Mouse (Mus musculus): ENCODE results near the gene Pin4.
A peak's percentile ranks its signal among the peaks of the same experiment; 100 is the strongest.

Gene Pin4

GRCm38 (mm10) chrX:102156618-102157422 is 37.6 kb downstream of the Pin4 start, which contains the start of gene Ercc6l:
Gene Ercc6l (minus strand): TSS chrX:102157091.
- peak; percentile 61 for DNase-seq (ENCODE audit: low spot score)

- DNase-seq (ENCODE audit: low spot score) = no peak
Observed at GRCm38 (mm10) chrX:102157423-102157791, 38.2 kb downstream of the Pin4 start.

GRCm38 (mm10) chrX:102159778-102160177 is 40.5 kb downstream of the Pin4 start:
- no peak for DNase-seq (ENCODE audit: low spot score)

- no peak for DNase-seq (ENCODE audit: low spot score)
Observed at GRCm38 (mm10) chrX:102160528-102160927, 41.3 kb downstream of the Pin4 start.

GRCm38 (mm10) chrX:102163096-102163495 is 43.8 kb downstream of the Pin4 start:
- no peak for DNase-seq (ENCODE audit: low spot score)

- DNase-seq (ENCODE audit: low spot score) = no peak
Observed at GRCm38 (mm10) chrX:102163529-102163928, 44.3 kb downstream of the Pin4 start.

GRCm38 (mm10) chrX:102166521-102166920 is 47.3 kb downstream of the Pin4 start:
- no peak for DNase-seq (ENCODE audit: low spot score)

- no peak for DNase-seq (ENCODE audit: low spot score)
Observed at GRCm38 (mm10) chrX:102166986-102167385, 47.7 kb downstream of the Pin4 start.

- DNase-seq (ENCODE audit: low spot score) = no peak
Observed at GRCm38 (mm10) chrX:102169724-102170123, 50.5 kb downstream of the Pin4 start.

GRCm38 (mm10) chrX:102170135-102170534 is 50.9 kb downstream of the Pin4 start:
- no peak for DNase-seq (ENCODE audit: low spot score)

GRCm38 (mm10) chrX:102170900-102171299 is 51.7 kb downstream of the Pin4 start:
- DNase-seq (ENCODE audit: low spot score) = no peak

- no peak for DNase-seq (ENCODE audit: low spot score)
Observed at GRCm38 (mm10) chrX:102175538-102176287, 56.5 kb downstream of the Pin4 start.

All from ovary, postnatal 10 days (tissue).